Mouse (Mus musculus): ENCODE measurements around the gene Wbp4.

- TF ChIP-seq CTCF (IDR thresholded peaks at IDR 0.05; ENCODE audit: borderline replicate concordance, extremely low read depth, insufficient read depth, insufficient read length) (no peak), POLR2A (IDR thresholded peaks at IDR 0.05; ENCODE audit: borderline replicate concordance, extremely low read depth, insufficient read depth, insufficient read length, poor library complexity, severe bottlenecking) (no peak)
Observed at GRCm38 (mm10) chr14:79521471-79522117, 40.3 kb upstream of the Wbp4 start.

Data from brain, embryonic 14.5 days (tissue).